Mouse (Mus musculus) lung, adult 2 months (tissue): Measurements from ENCODE around the gene Hps3.

Experiments
- CTCF ChIP-seq: fragments of 200-500 bp; IDR thresholded peaks from 2 replicates; pipeline ENCODE4 v1.5.1; 2011; ENCODE audit warnings: mild to moderate bottlenecking, low read length, control low read depth; ENCODE audit not compliant: insufficient read depth
- POLR2A ChIP-seq: fragments of 200-500 bp; IDR thresholded peaks from 2 replicates; pipeline ENCODE4 v1.6.1; 2011; ENCODE audit warnings: low read depth, mild to moderate bottlenecking, control low read depth, low read length, borderline replicate concordance; ENCODE audit errors: extremely low read depth

DNA sequence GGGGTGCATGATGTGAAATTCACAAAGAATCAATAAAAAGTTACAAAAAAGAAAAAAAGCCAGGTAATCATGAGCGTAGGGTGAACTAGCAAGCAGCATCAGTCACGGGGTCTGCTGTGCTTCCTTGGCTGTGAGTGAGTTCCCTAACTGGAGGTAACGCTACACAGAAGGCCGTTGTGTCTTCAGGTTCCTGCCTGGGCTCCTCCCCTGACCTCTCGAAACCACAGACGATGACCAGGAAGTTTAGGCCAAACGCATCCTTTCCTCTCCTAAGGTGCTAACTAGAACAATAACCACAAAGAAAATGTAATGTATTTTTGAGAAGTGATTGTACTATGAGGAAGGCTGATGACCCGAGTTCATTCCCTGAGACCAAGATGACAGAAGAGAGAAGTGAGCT, 30.7 kb downstream of the Hps3 start:
- TF ChIP-seq CTCF (no peak), POLR2A (no peak)
